Mouse (Mus musculus): Measurements from ENCODE around the gene Insl3.

The Insl3 gene

DNA sequence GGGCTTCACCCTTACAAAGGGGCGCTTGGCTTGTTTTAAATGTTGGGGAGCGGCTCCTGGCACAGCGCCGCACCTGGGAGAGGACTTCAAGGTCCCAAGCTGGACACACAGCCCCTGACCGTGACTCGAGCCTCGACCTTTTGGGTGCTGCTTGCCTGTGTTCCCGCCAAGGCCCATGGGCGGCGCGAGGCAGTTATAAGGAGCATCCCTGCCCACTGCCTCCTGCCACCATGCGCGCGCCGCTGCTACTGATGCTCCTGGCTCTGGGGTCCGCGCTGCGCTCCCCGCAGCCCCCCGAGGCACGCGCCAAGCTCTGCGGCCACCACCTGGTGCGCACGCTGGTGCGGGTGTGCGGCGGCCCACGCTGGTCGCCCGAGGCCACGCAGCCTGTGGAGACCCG lies at the start of gene Insl3:
TSS of gene Insl3 (plus strand) at position 187 of the 400 bp plus-strand sequence.
- DNase-seq = peak in 1 of 2 experiments; percentile 6

DNA sequence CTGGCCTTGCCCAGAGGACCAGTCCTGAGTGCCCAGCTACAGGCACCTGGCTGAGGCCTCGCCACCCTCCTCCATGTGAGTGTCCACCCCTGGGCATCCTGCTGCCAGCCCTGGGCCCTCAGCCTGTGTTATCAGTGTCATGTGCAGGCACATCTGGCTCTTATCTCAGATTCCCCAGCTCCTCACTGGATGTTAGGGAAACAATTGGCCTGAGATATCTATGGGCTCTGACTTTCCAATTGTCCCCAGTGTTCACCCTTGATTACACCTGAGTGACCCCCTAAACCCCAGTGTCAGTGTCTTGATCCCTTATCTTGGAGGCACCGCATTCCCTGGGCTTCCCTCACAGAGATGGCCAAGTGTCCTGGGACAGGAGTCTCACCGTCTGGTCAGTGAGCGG lies 49.7 kb upstream of the Insl3 start:
- no peak for DNase-seq

DNA sequence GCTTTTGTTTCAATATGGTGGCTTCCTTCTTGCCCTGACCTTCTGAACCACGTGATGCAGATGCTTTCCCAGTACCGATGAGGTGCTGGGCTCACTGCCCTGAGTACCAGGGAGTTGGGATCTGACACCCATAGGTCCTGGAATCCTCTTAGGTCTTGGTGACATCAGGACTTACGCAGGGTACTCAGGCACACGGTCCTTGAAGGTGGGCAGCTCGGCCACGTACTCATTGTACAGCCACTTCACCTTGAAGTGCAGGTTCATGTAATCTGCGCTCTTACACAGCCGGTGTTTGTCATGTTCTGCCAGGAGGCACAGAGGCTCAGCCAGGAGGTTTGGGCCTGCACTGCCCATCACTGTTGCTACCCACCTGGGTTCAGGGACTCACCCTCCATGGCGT lies 43.5 kb upstream of the Insl3 start:
- DNase-seq = no peak

DNA sequence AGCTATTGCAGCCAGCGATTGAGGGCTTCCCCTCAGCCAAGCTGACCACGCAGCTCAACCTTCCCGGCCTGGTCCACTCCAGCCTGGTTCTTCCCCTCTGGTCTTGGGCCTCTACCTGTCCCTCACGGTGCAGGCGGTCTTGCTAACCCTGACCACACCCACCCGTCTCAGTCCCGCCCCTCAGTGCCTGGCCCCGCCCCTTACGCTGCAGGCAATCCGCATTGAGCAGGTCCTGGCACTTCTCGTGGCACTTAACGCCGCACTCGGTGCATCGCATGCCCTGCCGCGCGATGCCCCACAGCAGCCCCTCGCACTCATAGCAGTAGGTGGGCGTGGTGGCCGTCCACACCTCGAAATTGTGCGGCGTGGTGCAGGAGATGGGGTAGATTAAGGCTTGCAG lies 34.4 kb upstream of the Insl3 start:
- no peak for DNase-seq

DNA sequence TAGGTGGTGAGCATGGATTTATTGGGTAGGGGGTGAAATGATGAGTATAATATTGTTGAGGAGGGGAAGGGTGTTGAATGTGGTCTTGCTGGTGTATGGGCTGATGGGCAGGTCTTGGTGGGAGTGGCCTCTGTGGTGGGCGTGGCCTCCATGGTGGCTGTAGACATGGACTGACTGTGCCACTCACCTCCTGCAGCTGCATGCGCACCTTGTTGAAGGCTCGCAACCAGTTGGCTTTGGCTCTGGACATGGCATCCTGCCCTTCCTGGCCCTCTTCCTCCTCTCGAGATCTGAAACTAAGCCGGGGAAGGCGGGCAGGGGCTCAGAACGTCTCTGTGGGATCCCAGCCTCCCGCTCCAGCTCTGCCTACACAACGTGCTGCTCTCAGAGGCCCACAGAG lies 31.2 kb upstream of the Insl3 start:
- DNase-seq = peak; percentile 56 to 64

DNA sequence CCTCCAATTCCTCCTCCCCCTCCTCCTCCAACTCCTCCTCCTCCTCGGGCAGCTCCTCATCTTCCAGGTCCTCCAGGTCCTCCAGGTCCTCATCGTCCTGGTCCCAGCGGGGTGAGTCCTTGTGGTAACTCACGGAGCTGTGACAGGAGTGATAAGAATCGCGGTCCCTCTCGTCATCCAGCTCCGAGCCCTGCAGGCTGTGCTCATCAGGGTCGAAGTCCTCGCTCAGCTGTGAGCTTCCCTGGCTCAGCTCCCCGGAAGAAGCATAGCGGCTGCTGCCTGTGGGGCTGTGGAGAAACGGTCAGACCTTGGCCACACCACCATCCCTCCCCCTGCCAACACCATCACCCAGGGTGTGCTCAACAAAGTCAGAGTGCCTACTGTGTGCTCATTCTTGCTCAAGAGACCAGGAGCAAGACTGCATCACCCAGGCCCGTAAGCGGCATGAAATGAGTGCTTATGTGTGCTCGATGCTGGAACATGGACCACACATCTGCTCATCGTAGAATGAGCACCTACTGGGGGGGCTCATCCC lies 30.4 kb upstream of the Insl3 start:
- DNase-seq = peak in 1 of 2 experiments; percentile 44

DNA sequence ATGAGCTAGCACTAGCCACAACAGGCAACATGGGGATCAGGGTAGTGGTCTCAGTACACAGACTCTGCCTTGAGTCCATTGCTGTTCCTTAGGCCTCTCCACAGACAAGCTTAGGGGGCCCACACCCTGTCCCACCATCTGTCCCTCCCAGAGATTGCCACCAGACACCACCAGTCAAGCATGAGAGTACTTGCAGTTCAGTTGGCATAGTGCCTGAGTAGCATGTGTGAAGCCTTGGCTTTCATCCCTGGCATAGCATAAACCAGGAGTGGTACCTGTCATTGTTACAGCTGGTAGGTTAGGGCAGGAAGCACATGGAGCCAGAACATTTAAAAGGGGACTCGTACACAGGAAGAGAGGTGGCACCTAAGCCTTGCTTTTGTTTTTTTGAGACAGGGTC lies 29.3 kb upstream of the Insl3 start:
- DNase-seq = peak; percentile 85 to 87

DNA sequence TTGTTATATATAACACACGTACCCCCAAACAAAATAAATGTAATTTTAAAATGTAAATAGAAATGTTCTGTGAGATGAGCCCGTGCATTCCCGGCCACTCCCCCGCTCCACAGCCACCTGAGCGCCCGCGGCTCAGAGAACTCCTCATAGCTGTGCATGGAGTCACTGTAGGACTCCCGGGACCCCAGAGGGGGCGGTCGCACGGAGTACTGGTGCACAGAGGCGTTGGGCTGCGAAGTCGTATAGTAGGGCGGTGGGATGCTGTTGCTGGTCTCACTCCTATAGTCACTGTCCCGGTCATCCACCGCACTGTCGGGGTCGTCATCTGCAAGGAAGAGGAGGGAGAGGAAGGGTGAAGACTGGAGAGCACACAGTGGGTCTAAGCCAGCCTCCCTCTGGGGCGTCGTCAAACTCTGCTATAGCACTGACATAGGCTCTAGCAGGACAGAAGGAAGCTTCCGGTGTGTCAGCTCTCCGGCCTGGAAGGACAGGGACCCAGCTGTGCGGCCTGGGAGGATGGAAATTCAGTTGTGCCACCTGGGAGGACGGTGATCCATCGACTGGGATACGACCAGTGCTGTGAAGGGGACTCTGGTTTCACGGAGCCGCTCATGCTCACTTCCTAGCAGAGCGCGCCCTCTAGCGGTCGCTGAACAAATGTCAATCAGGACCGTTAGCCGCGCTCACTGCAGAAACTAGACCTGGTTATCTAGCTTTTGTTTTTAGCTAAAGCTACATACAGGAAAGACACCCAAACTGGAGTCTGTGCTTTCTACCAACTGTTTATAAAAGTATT lies 28.5 kb upstream of the Insl3 start:
- DNase-seq = peak; percentile 95 to 97

DNA sequence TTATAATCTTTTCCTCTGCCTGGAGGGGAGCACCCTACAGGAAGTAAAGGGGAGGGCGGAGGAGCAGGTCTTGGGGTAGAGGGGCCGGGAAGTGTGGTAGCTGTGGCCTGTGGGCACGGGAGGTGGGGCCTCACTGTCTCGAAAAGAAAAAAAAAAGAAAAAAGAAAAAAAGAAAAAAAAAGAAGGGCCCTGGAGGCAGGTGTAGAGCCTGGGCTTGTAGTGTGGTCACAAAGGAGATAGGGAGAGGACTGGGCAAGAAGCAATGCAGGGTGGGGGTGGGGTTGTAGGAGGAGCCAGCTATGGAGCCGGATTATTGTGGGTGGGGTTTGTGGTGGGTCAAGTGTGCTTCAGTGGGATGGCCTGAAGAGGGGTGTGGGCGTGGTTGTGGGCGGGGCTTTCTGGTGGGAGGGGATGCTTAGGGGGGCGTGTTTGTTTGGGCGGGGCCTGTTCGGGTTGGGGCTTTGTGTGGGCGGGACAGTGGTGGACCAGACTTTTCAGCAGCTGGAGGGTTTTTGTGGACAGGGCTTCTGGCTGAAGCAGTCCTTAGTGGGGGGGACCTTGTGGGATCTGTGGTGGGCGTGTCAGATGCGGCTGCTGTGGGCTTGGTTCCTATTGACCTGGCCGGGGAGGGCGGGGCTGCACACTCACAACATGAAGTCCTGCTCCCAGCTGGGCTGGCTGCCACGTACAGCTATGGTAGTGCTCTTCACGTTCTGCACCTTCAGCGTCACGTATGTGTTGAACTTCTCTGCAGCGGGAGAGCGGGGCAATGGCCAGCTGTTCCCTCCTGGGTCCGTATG lies 23.5 kb upstream of the Insl3 start:
- peak in 1 of 2 experiments; percentile 70 for DNase-seq

DNA sequence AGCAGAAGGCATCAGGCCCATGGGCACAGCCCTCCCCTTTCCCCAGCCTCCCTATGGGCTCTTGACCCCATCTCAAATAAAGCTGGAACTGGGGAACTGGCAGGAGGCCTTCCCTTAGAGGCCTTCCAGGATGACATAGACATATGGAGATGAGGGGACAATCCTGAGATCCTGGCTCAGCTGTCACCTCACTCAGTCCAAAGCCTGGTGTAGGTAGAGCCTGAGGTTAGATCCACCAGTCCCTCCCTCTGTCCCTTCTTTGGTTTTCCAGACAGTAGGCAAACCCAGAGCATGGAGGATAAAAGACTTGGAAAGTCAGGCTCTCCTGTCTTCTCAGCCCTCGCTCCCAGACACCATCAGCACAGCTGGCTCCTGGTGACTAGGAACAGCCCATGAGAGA lies 22.2 kb upstream of the Insl3 start:
- DNase-seq = no peak

DNA sequence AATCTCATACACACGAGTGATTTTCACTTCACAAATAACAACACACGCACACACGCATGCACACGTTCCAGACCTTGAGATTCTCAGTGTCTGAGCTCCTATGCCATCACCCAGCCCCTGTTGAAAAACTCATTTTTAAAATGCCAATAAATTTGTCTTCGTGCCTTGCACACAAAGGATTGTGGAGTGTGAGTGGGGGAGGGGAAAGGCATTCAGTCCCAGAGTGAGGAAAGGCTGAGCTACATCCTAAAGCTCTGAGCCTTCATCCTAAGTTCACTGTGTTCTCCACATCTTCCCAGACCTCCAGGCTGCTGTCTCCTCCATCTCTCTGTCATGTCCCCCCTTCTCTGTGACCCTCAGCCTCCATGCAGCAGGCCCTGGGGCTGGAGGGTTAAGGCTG lies 21.8 kb upstream of the Insl3 start:
- DNase-seq = no peak

DNA sequence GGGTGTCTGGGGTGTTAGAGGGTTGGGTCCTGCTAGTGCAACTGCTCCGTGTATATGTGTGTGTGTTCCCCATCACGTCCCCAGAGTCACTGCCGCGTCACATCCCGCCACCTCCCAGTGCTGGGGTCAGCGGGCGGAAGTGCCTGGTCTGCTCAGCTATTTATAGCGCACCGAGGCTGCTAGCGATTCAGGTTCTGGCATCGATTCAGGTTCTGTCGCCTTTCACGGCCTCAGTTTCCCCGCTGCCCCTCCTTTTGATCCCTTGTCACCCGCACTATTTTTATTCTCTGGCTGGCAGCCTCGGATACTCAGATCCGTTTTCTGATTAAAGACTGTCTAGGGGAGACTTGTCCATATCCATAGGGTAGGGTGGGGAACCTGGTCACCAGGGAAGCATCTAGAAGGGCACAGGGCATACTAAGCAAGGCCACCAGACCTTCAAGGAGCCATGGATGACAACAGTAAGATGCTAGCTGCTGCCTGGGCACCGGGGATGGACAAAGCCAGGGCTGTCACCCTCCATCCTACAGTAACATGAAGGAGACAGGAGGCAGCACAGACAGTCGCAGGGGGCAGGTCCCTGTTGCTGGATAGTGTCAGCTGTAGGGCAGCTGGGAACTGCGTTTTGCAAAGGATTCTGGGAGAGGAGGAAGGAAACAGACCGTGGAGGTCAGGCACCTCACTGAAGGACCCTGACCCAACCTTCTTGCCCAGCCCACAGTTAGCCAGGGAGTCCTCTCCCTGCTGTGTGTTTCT lies 20.6 kb upstream of the Insl3 start:
- DNase-seq = peak; percentile 61 to 64

DNA sequence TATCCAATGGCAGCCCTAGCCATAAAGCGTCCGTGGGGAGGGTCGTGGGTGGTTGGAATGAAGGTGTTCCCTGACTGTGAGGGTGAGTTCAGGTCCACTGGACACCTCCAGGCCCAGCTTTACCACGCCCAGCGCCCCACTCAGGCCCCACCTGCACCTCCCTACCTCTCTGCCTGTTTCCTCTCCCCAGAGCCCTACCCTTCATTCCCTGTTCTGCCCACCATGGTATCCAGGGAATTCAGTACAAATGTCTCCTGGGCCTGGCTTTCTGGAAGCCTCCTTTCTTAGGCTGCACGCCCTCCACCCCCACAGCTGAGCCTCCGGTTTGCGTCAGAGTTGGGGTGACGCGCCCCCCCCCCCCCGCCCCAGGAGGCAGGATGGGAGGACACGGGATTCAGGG lies 18.8 kb upstream of the Insl3 start:
- peak in 1 of 2 experiments; percentile 44 for DNase-seq

DNA sequence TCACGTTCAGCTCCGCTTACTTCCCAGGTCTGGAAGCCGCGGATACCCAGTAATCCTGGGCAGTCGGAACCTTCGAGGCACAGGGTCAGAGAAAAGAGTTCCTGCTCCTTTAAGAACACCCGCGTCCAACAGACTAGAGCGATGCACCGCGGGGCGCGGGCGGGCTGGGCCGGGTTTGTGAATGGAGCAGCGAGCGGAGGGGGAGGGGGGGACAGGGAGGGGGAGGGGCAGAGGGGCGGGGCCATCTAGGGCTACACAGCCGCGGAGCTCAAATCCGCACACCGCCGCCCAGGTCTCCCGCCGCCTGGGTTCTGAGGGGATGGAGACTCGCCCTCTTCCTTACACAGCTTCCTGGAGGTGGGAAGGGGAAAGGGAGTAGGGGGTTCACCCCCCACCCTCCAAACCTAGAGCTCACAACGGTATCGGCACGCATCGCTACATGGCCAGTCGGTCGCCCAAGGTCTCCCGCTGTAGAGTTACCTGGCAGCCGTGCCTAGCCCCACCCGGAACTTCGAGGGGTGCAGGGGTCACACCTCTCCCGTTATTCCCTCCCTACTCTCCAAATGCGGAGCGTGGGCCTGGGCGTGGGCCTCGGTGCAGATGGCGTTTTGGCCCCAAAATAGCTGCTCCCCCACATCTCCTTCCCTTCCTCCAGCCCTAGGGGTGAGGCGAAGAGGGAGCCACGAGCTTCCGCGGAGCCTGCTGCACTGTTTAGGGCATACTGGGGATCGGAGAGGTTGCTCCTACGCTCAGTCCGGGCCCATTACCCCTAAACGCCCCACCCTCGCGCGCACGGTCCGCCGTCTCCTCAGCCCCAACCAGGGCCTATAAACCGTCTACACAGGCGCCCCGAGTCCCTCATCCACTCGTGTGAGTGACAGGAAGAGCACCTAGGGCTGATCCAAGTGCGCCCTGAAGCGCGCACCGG lies 18.1 kb upstream of the Insl3 start:
- peak; percentile 91 to 94 for DNase-seq

DNA sequence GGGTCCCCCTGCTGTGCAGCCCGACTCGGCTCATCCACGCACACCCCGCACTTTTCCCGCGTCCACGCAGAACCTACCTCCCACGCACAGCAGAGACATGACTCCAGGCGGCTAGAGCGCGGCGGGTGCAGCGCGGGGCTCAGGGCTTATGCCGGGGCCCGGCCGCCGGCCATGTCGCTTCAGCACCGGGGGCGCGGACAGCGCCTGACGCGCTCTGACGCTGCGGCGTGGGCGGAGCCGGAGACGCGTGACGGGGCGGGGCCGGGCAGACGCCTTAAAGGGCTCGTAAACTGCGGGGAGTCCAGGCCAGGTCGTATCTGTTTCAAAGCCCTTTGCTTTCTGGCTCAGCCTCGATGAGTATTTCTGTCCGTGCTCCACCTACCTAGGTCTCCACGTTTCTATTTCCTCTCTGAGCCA lies 17.5 kb upstream of the Insl3 start, which contains the start of gene Unc13a:
TSS of gene Unc13a (minus strand) at position 209 of the 417 bp plus-strand sequence.
- peak; percentile 98 for DNase-seq

DNA sequence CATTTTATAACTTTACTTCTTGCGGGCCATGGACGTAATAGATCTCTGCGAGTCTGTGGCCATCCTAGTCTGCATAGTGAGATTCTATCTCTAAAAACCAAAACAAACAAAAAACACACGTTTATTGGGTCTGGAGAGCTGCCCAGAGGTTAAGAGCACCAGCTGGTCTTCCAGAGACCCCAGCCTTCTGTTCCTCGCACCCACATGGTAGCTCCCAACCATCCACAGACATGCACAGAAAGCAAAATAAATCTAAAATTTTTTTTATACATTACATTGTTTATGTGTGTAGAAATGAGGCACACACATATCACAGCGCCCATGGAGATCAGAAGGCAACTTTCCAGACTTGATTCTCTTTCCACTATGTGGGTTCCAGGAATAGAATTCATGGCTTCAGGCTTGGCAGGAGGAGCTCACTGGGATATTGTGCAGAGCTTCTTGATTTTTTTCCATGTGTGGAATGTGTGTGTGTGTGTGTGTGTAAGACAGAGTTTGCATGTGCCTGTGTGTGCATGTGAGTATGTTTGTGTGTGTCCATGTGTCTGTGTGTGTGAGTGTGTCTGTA lies 16.8 kb upstream of the Insl3 start:
- DNase-seq = peak in 1 of 2 experiments; percentile 56

DNA sequence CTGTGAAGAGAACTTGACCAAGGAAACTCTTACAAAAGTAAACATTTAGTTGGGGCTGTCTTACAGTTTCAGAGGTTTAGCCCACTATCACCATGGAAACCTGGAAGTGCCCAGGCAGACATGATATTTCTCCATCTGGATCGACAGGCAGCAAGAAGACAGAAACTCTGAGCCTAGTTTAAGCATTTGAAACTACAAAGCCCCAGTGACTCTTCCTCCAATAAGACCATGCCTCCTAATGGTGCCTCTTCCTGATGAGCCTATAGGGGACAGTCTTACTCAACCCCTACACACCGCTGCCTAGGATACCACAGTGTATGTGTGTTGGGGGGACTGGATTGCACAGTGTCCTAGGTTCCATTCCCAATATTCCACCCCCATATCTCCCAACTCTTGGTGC lies 14.9 kb upstream of the Insl3 start:
- DNase-seq = no peak

DNA sequence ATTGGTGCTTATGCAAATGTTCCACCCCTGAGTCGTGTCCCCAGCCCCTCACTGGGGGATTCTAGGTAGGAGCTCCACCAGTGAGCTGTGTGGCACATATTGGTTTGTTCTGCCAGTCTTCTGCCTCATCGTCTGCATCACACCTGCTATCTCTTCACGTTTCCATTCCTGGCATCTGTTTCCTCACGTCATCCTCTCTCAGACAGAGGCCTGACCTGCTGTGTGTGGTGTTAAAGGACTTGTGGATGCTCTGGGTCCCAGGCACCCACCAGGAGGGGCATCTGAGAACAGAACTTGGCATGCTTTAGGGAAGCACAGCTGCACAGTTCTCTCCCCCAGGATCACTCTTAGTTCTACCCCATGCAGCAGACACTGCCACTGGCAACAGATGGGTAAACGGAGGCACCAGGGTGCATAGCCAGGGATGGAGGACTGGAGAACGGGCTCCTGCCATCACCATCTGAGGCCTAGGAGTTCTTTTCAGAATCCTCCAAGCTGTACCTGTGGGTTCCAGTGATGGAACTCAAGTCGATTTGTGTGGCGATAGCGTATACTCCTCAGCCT lies 13.5 kb upstream of the Insl3 start:
- peak in 1 of 2 experiments; percentile 7 for DNase-seq

DNA sequence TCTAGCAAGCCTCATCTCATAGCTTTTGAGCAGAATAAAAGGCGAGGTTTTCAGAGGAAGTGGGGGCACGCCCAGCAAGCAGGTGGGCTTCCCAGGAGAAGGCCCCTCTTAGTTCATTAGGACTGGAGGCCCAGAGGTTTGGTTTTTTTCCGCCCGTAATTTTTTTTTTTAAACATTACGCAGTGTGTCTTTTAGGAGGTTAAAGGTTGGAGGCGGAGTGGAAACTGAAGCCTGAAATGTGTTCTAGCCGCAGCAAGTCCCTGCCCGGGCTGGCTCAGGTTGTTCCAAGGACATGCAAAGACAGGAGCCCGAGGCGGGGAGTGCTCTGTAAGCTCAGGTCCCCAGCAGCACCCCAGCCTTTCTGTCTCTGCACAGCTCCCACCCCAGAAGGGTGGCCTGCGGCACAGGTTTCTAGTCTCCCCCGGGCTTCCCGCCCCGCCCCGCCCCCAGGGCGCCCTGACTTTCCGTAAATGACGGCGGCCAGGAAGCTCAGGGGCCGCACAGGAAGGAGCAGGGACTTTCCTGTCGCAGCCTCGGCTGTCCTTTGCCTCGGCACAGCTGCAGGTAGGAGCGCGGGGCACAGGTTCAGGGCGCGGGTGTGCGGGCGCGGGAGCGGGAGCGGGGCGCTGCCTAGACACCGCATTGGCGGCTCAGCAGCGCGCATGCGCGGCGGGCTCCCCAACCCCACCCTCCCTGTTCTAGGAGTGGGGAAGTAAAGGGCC lies 12.8 kb upstream of the Insl3 start, which contains the start of gene Jak3:
TSS of gene Jak3 (plus strand) at position 277 of the 722 bp plus-strand sequence.
- DNase-seq = peak; percentile 70 to 78

DNA sequence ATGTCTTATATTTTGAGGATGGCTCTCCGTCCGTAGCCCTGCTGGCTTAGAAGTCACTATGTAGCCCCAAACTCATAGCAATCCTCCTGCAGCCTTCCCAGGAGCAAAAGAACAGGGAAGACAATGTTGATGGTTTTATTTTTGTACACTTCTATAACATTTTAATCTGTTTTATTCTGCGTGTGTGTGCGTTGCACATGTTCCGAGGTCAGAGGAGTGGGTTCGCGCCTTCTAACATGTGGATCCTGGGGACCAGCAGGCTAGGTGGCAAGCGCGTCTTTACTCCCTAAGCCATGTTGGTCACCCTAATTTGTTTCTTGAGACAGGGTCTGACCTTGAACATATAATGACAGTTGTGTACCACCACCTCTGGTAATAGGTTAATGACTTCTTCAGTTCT lies 12.2 kb upstream of the Insl3 start:
- peak in 1 of 2 experiments; percentile 8 for DNase-seq

All from cerebellum, postnatal 14 days (tissue).